Mouse (Mus musculus) E14TG2a.4 (cell line): ENCODE results near the gene Kif1b.

Source experiments
- CTCF ChIP-seq: conservative IDR thresholded peaks from 2 replicates; pipeline ENCODE4 v1.5.1; 2014; ENCODE audit warnings: low read length
- NANOG ChIP-seq: IDR thresholded peaks from 2 replicates; pipeline ENCODE4 v1.6.1; 2014; ENCODE audit warnings: borderline replicate concordance, low read length, mixed read lengths
- POU5F1 ChIP-seq: IDR thresholded peaks from 2 replicates; pipeline ENCODE4 v1.6.1; 2014; ENCODE audit warnings: low read length, borderline replicate concordance

DNA sequence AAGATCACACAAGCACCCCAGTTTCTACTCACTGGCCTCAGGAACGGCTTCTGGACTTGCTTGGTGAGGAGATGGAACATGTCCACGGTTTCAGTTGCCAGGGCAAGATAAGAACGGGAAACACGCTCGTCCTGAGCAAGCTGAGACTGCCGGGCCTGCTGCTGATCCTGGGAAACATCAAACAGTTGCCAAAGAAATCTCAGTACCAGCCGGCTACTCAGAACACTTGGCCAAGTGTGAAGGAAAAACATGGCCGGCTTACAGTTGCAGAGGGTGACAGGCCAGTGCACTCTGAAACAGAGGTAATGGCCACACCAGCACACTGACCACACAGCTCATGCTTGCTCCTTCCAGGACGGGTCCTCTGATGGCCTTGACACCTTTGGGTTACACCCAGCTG lies 29.9 kb upstream of the Kif1b start:
- TF ChIP-seq CTCF: no peak
- TF ChIP-seq POU5F1: no peak
- TF ChIP-seq NANOG: no peak
